Mouse (Mus musculus) heart, embryonic 12.5 days (tissue): ENCODE measurements at regions not wholly inside any gene's neighbourhood (a gene's known extent, or its start where the extent isn't known, plus 50 kb on each side); places are given as distances from the start of the nearest gene placed in this dataset.

Experiments
- ATAC-seq: fragments of 200-750 bp; cut with Nextera tagmentation; 2 replicates; pipeline ENCODE4 v1.8.0; 2017; ENCODE audit warnings: moderate TSS enrichment, moderate library complexity; ENCODE audit not compliant: insufficient number of reproducible peaks, low FRiP score
- H3K27ac ChIP-seq: fragments of 300-500 bp; sonication (generic); 2 replicates; pipeline ENCODE4 v1.5.1; 2016; ENCODE audit warnings: mild to moderate bottlenecking, moderate library complexity; ENCODE audit not compliant: poor library complexity, severe bottlenecking
- H3K27me3 ChIP-seq: fragments of 300-500 bp; sonication (generic); replicated peaks from 2 replicates; pipeline ENCODE4 v1.6.1; 2016; ENCODE audit warnings: mild to moderate bottlenecking, moderate library complexity
- H3K36me3 ChIP-seq: fragments of 300-500 bp; sonication (generic); 2 replicates; pipeline ENCODE4 v1.6.1; 2016; ENCODE audit warnings: mild to moderate bottlenecking, moderate library complexity
- H3K4me1 ChIP-seq: fragments of 300-500 bp; sonication (generic); replicated peaks from 2 replicates; pipeline ENCODE4 v1.6.1; 2016; ENCODE audit warnings: mild to moderate bottlenecking
- H3K4me2 ChIP-seq: fragments of 300-500 bp; sonication (generic); 2 replicates; pipeline ENCODE4 v1.6.1; 2016; ENCODE audit warnings: mild to moderate bottlenecking, moderate library complexity
- H3K4me3 ChIP-seq: fragments of 300-500 bp; sonication (generic); 2 replicates; pipeline ENCODE4 v1.5.1; 2016; ENCODE audit warnings: mild to moderate bottlenecking
- H3K9ac ChIP-seq: fragments of 300-500 bp; sonication (generic); 2 replicates; pipeline ENCODE4 v1.6.1; 2016; ENCODE audit warnings: mild to moderate bottlenecking, moderate library complexity
- H3K9me3 ChIP-seq: fragments of 300-500 bp; sonication (generic); replicated peaks from 2 replicates; pipeline ENCODE4 v1.6.1; 2016; ENCODE audit warnings: mild to moderate bottlenecking, moderate library complexity
- WGBS: fragments of 180-500 bp; shearing (Covaris S2); methylation state at CpG from one replicate; pipeline ENCODE4 v1.1.7; 2016; 5-methylcytosine and 5-hydroxymethylcytosine counted together

GRCm38 (mm10) chr17:79282771-79283170 lies 72.1 kb downstream of the Cdc42ep3 start:
- no peak for ATAC-seq
- H3K9ac ChIP-seq = no peak overlapping the region
- 0 out of 2 replicates have a peak, but pooled peaks cover 3% of the 10 kb centered on the region for H3K4me1 ChIP-seq

GRCm38 (mm10) chr17:79273551-79273950 lies 81.3 kb downstream of the Cdc42ep3 start:
- Histone ChIP-seq H3K4me3 (no peak overlapping the region), H3K36me3 (no peaks in the 10 kb centered on the region), H3K9ac (no peak overlapping the region), H3K4me1 (no peaks in the 10 kb centered on the region; the same call in 1 of the 2 replicates), H3K27ac (no peak overlapping the region), H3K4me2 (no peak overlapping the region), H3K27me3 (no peaks in the 10 kb centered on the region), H3K9me3 (no peaks in the 10 kb centered on the region)
- WGBS = 67% methylated on average over 8 of the region's 8 CpGs
- no peak for ATAC-seq

More at GRCm38 (mm10) chr17:79282771-79283170, 72.1 kb downstream of the Cdc42ep3 start:
- 0 out of 2 replicates have a peak, but pooled peaks cover 3% of the 10 kb centered on the region for H3K9me3 ChIP-seq
- no peak overlapping the region for H3K27ac ChIP-seq
- H3K36me3 ChIP-seq = no peaks in the 10 kb centered on the region
- H3K4me3 ChIP-seq = no peak overlapping the region
- WGBS = 71% methylated on average over 2 of the region's 2 CpGs
- H3K27me3 ChIP-seq = no peaks in the 10 kb centered on the region
- no peak overlapping the region for H3K4me2 ChIP-seq

- Histone ChIP-seq H3K9ac (no peak overlapping the region), H3K27ac (no peak overlapping the region), H3K36me3 (no peaks in the 10 kb centered on the region), H3K4me1 (0 out of 2 replicates have a peak, but pooled peaks cover 2% of the 10 kb centered on the region), H3K4me3 (no peak overlapping the region), H3K4me2 (no peak overlapping the region), H3K27me3 (no peaks in the 10 kb centered on the region), H3K9me3 (0 out of 2 replicates have a peak, but pooled peaks cover 2% of the 10 kb centered on the region)
- 58% methylated on average over 5 of the region's 5 CpGs for WGBS
- no peak for ATAC-seq
These were observed 95.2 kb downstream of the Cdc42ep3 start for GRCm38 (mm10) chr17:79259691-79260090.

- Histone ChIP-seq H3K9ac (no peak overlapping the region), H3K4me3 (no peak overlapping the region), H3K36me3 (no peaks in the 10 kb centered on the region), H3K4me1 (no peaks in the 10 kb centered on the region), H3K9me3 (peaks cover 5% of the 10 kb centered on the region), H3K27ac (no peak overlapping the region), H3K27me3 (no peaks in the 10 kb centered on the region), H3K4me2 (no peak overlapping the region)
- WGBS = 71% methylated on average over 9 of the region's 9 CpGs
- ATAC-seq = no peak
These were observed 107.7 kb downstream of the Cdc42ep3 start for GRCm38 (mm10) chr17:79246962-79247902.

- no peak overlapping the region for H3K9ac ChIP-seq
- 88% methylated on average over 11 of the region's 11 CpGs for WGBS
- ATAC-seq = no peak
These were observed 110.8 kb downstream of the Cdc42ep3 start for GRCm38 (mm10) chr17:79244121-79244520.

GRCm38 (mm10) chr17:79243426-79243825 lies 111.5 kb downstream of the Cdc42ep3 start:
- no peaks in the 10 kb centered on the region for H3K4me1 ChIP-seq
- ATAC-seq = no peak
- no peak overlapping the region for H3K4me3 ChIP-seq
- H3K27me3 ChIP-seq = no peaks in the 10 kb centered on the region
- no peaks in the 10 kb centered on the region for H3K36me3 ChIP-seq
- no peak overlapping the region for H3K4me2 ChIP-seq
- no peak overlapping the region for H3K27ac ChIP-seq
- 87% methylated on average over 2 of the region's 2 CpGs for WGBS
- peaks cover 5% of the 10 kb centered on the region for H3K9me3 ChIP-seq
- no peak overlapping the region for H3K9ac ChIP-seq

More at GRCm38 (mm10) chr17:79244121-79244520, 110.8 kb downstream of the Cdc42ep3 start:
- no peak overlapping the region for H3K4me2 ChIP-seq
- H3K27me3 ChIP-seq = no peaks in the 10 kb centered on the region
- no peak overlapping the region for H3K4me3 ChIP-seq
- no peaks in the 10 kb centered on the region for H3K36me3 ChIP-seq
- H3K4me1 ChIP-seq = no peaks in the 10 kb centered on the region
- H3K27ac ChIP-seq = no peak overlapping the region
- peaks cover 5% of the 10 kb centered on the region for H3K9me3 ChIP-seq

- Histone ChIP-seq H3K4me1 (no peaks in the 10 kb centered on the region), H3K27ac (no peak overlapping the region), H3K4me2 (no peak overlapping the region), H3K36me3 (no peaks in the 10 kb centered on the region), H3K27me3 (no peaks in the 10 kb centered on the region), H3K9ac (no peak overlapping the region), H3K4me3 (no peak overlapping the region), H3K9me3 (peaks cover 5% of the 10 kb centered on the region)
- WGBS = 79% methylated on average over 3 of the region's 3 CpGs
- ATAC-seq = no peak
These were observed 113.4 kb downstream of the Cdc42ep3 start for GRCm38 (mm10) chr17:79241489-79241888.

- Histone ChIP-seq H3K4me1 (no peaks in the 10 kb centered on the region), H3K4me2 (no peak overlapping the region), H3K9me3 (no peaks in the 10 kb centered on the region), H3K36me3 (no peaks in the 10 kb centered on the region), H3K9ac (no peak overlapping the region), H3K4me3 (no peak overlapping the region), H3K27ac (no peak overlapping the region), H3K27me3 (no peaks in the 10 kb centered on the region)
- no peak for ATAC-seq
- 47% methylated on average over 3 of the region's 3 CpGs for WGBS
These were observed 118.6 kb downstream of the Cdc42ep3 start for GRCm38 (mm10) chr17:79236244-79236781.

GRCm38 (mm10) chr17:79230653-79231489 lies 124.0 kb downstream of the Cdc42ep3 start:
- WGBS = 71% methylated on average over 25 of the region's 25 CpGs
- no peak overlapping the region for H3K27ac ChIP-seq
- no peak overlapping the region for H3K4me3 ChIP-seq
- no peaks in the 10 kb centered on the region for H3K27me3 ChIP-seq
- no peaks in the 10 kb centered on the region for H3K9me3 ChIP-seq
- H3K9ac ChIP-seq = no peak overlapping the region
- no peak overlapping the region for H3K4me2 ChIP-seq
- no peaks in the 10 kb centered on the region for H3K4me1 ChIP-seq
- no peaks in the 10 kb centered on the region for H3K36me3 ChIP-seq
- no peak for ATAC-seq

GRCm38 (mm10) chr17:79206563-79206962 lies 148.3 kb downstream of the Cdc42ep3 start:
- ATAC-seq = no peak
- Histone ChIP-seq H3K27ac (no peak overlapping the region), H3K36me3 (no peaks in the 10 kb centered on the region), H3K4me1 (no peaks in the 10 kb centered on the region), H3K4me3 (no peak overlapping the region), H3K27me3 (no peaks in the 10 kb centered on the region), H3K4me2 (no peak overlapping the region), H3K9ac (no peak overlapping the region), H3K9me3 (peaks cover 15% of the 10 kb centered on the region)
- WGBS = 95% methylated on average over 1 of the region's 1 CpGs

- Histone ChIP-seq H3K36me3 (no peaks in the 10 kb centered on the region), H3K9me3 (peaks cover 15% of the 10 kb centered on the region), H3K4me1 (no peaks in the 10 kb centered on the region), H3K4me3 (no peak overlapping the region), H3K4me2 (no peak overlapping the region), H3K27ac (no peak overlapping the region), H3K9ac (no peak overlapping the region), H3K27me3 (no peaks in the 10 kb centered on the region)
- no peak for ATAC-seq
- 89% methylated on average over 4 of the region's 4 CpGs for WGBS
These were observed 148.8 kb downstream of the Cdc42ep3 start for GRCm38 (mm10) chr17:79206111-79206510.
